Mouse (Mus musculus) forebrain, embryonic 10.5 days (tissue): ENCODE data around the gene Cpne7. TPM values are rescaled to one million over a fixed set of nuclear protein-coding genes. Genes with fewer than 3 reads are reported as not detected.

Experiments
- DNase-seq: peaks from one replicate; pipeline ENCODE4 v3.0.0-alpha.2; 2017; ENCODE audit warnings: low spot score; ENCODE audit errors: extremely low spot score
- H3K27ac ChIP-seq: fragments of 300-500 bp; sonication (generic); 2 replicates; pipeline ENCODE4 v1.5.1; 2016; ENCODE audit warnings: mild to moderate bottlenecking
- H3K27me3 ChIP-seq: fragments of 300-500 bp; sonication (generic); 2 replicates; pipeline ENCODE4 v1.6.1; 2016; ENCODE audit warnings: mild to moderate bottlenecking; ENCODE audit not compliant: poor library complexity, severe bottlenecking
- H3K36me3 ChIP-seq: fragments of 300-500 bp; sonication (generic); replicated peaks from 2 replicates; pipeline ENCODE4 v1.6.1; 2016; ENCODE audit warnings: mild to moderate bottlenecking, moderate library complexity
- H3K4me1 ChIP-seq: fragments of 300-500 bp; sonication (generic); 2 replicates; pipeline ENCODE4 v1.6.1; 2016
- H3K4me3 ChIP-seq: fragments of 300-500 bp; sonication (generic); 2 replicates; pipeline ENCODE4 v1.5.1; 2016; ENCODE audit warnings: mild to moderate bottlenecking, moderate library complexity
- H3K9me3 ChIP-seq: fragments of 300-500 bp; sonication (generic); 2 replicates; pipeline ENCODE4 v1.6.1; 2016; ENCODE audit warnings: mild to moderate bottlenecking, moderate library complexity
- WGBS: fragments of 180-500 bp; shearing (Covaris S2); methylation state at CpG from one replicate; pipeline ENCODE4 v1.1.7; 2016; 5-methylcytosine and 5-hydroxymethylcytosine counted together
- microRNA-seq: library from miRNA; unstranded; fragments of <30 nt; microRNA quantifications from one replicate; pipeline ENCODE4, GENCODE M21; 2017
- polyA plus RNA-seq: library from polyadenylated mRNA; unstranded; fragments of >200 nt; fragmentation: Nextera tagmentation; extraction: Ambion mirVana; gene quantifications from 2 replicates; pipeline ENCODE4 v1.2.1, GENCODE M21; 2016

The Cpne7 gene
- polyA plus RNA-seq, 1 experiment from 2014 or later, result 0.94 TPM

GRCm38 (mm10) chr8:123155177-123155576, 38.0 kb downstream of the Cpne7 start:
- Histone ChIP-seq H3K4me3 (no peak overlapping the region), H3K4me1 (peaks cover 34% of the 10 kb centered on the region), H3K27me3 (no peaks in the 10 kb centered on the region), H3K27ac (no peak overlapping the region), H3K36me3 (no peaks in the 10 kb centered on the region), H3K9me3 (no peaks in the 10 kb centered on the region)
- no peak for DNase-seq
- 72% methylated on average over 5 of the region's 5 CpGs for WGBS

GRCm38 (mm10) chr8:123156070-123156773, 39.0 kb downstream of the Cpne7 start:
- Histone ChIP-seq H3K4me3 (no peak overlapping the region), H3K4me1 (peaks cover 27% of the 10 kb centered on the region), H3K36me3 (no peaks in the 10 kb centered on the region), H3K27ac (no peak overlapping the region), H3K9me3 (no peaks in the 10 kb centered on the region), H3K27me3 (no peaks in the 10 kb centered on the region)
- DNase-seq, result no peak
- 83% methylated on average over 9 of the region's 9 CpGs for WGBS

- WGBS, result 27% methylated on average over 13 of the region's 13 CpGs
- H3K36me3 ChIP-seq, result no peaks in the 10 kb centered on the region
- no peaks in the 10 kb centered on the region for H3K27me3 ChIP-seq
- DNase-seq, result no peak
- H3K9me3 ChIP-seq, result no peaks in the 10 kb centered on the region
- H3K27ac ChIP-seq, result peak within 1 kb of the TSS; percentile 51
- H3K4me1 ChIP-seq, result peaks cover 26% of the 10 kb centered on the region
- peak within 1 kb of the TSS; percentile 28 for H3K4me3 ChIP-seq
Measured at GRCm38 (mm10) chr8:123157888-123158465, 40.8 kb downstream of the Cpne7 start, which contains the start of gene Sult5a1. Gene Sult5a1 (minus strand): TSS chr8:123158315.

- 68% methylated on average over 3 of the region's 3 CpGs for WGBS
- H3K4me3 ChIP-seq, result no peak overlapping the region
- no peak for DNase-seq
- H3K9me3 ChIP-seq, result peaks cover 33% of the 10 kb centered on the region
- peaks cover 23% of the 10 kb centered on the region for H3K4me1 ChIP-seq
- no peaks in the 10 kb centered on the region for H3K27me3 ChIP-seq
- no peaks in the 10 kb centered on the region for H3K36me3 ChIP-seq
- peak overlapping the region; percentile 48; the same call in 1 of the 2 replicates for H3K27ac ChIP-seq
Measured at GRCm38 (mm10) chr8:123181391-123181790, 64.2 kb downstream of the Cpne7 start.

Small RNA genes lying within 50 kb of the gene (microRNA-seq; reads per million reads assigned to microRNA genes)
- gene Mir7079 (2.1 reads per million), gene Mir7080 (not detected)

Other genes with a start within 250 kb of the Cpne7 start
- 33.4 and 33.8 TPM in 2 replicates for gene Ankrd11, start 75.1 kb upstream of the Cpne7 start, polyA plus RNA-seq
- gene Spg7, start 54.4 kb upstream of the Cpne7 start, polyA plus RNA-seq, result 53.9 and 56.8 TPM in 2 replicates
- 1,382 and 1,410 TPM in 2 replicates for gene Rpl13, start 15.0 kb upstream of the Cpne7 start, polyA plus RNA-seq
- 2.2 and 2.7 TPM in 2 replicates for gene Sult5a1, start 40.9 kb downstream of the Cpne7 start, polyA plus RNA-seq
- 10.1 and 11.4 TPM in 2 replicates for gene Dpep1, start 68.9 kb downstream of the Cpne7 start, polyA plus RNA-seq
- 137 and 144 TPM in 2 replicates for gene Chmp1a, start 95.4 kb downstream of the Cpne7 start, polyA plus RNA-seq
- 5.2 and 5.8 TPM in 2 replicates for gene Spata33, start 95.5 kb downstream of the Cpne7 start, polyA plus RNA-seq
- 36.8 and 40.3 TPM in 2 replicates for gene Cdk10, start 107.5 kb downstream of the Cpne7 start, polyA plus RNA-seq
- gene Spata2l, start 118.9 kb downstream of the Cpne7 start, polyA plus RNA-seq, result 1.4 and 1.8 TPM in 2 replicates
- 23.4 and 24.0 TPM in 2 replicates for gene Zfp276, start 136.8 kb downstream of the Cpne7 start, polyA plus RNA-seq
- gene Vps9d1, start 137.0 kb downstream of the Cpne7 start, polyA plus RNA-seq, result 21.2 and 23.5 TPM in 2 replicates
- gene Fanca, start 201.2 kb downstream of the Cpne7 start, polyA plus RNA-seq, result 49.6 and 52.3 TPM in 2 replicates
- gene Spire2, start 215.3 kb downstream of the Cpne7 start, polyA plus RNA-seq, result 6.5 and 6.9 TPM in 2 replicates